Mouse (Mus musculus): ENCODE data around the gene Rhpn2. TPM values are rescaled to one million over a fixed set of nuclear protein-coding genes. Genes with fewer than 3 reads are reported as not detected.
A peak's percentile ranks its signal among the peaks of the same experiment; 100 is the strongest.

The Rhpn2 gene
- total RNA-seq, 4 experiments from 2014 or later, result 6.2 to 7.6 (median 7.3) TPM

- no peak for DNase-seq (ENCODE audit: low spot score in 2 of 2)
These were observed 14.1 kb downstream of the Rhpn2 start for GRCm38 (mm10) chr7:35347918-35348700.

GRCm38 (mm10) chr7:35349022-35349421, 15.1 kb downstream of the Rhpn2 start:
- DNase-seq (ENCODE audit: low spot score in 2 of 2), result no peak

GRCm38 (mm10) chr7:35349886-35350684, 16.1 kb downstream of the Rhpn2 start:
- no peak for DNase-seq (ENCODE audit: low spot score in 2 of 2)

- no peak for DNase-seq (ENCODE audit: low spot score in 2 of 2)
These were observed 17.2 kb downstream of the Rhpn2 start for GRCm38 (mm10) chr7:35351155-35351554.

GRCm38 (mm10) chr7:35353306-35353705, 19.3 kb downstream of the Rhpn2 start:
- DNase-seq (ENCODE audit: low spot score in 2 of 2), result no peak

- DNase-seq (ENCODE audit: low spot score in 2 of 2), result no peak
These were observed 21.4 kb downstream of the Rhpn2 start for GRCm38 (mm10) chr7:35355303-35355872.

- no peak for DNase-seq (ENCODE audit: low spot score in 2 of 2)
These were observed 23.7 kb downstream of the Rhpn2 start for GRCm38 (mm10) chr7:35357621-35358020.

GRCm38 (mm10) chr7:35362253-35362652, 28.3 kb downstream of the Rhpn2 start:
- DNase-seq (ENCODE audit: low spot score in 2 of 2), result no peak

GRCm38 (mm10) chr7:35362868-35363267, 28.9 kb downstream of the Rhpn2 start:
- no peak for DNase-seq (ENCODE audit: low spot score in 2 of 2)

GRCm38 (mm10) chr7:35365161-35365910, 31.4 kb downstream of the Rhpn2 start:
- DNase-seq (ENCODE audit: low spot score in 2 of 2), result no peak

GRCm38 (mm10) chr7:35371096-35371495, 37.1 kb downstream of the Rhpn2 start:
- no peak for DNase-seq (ENCODE audit: low spot score in 2 of 2)

GRCm38 (mm10) chr7:35372483-35373017, 38.6 kb downstream of the Rhpn2 start:
- DNase-seq (ENCODE audit: low spot score in 2 of 2), result no peak

GRCm38 (mm10) chr7:35373146-35373989, 39.4 kb downstream of the Rhpn2 start:
- no peak for DNase-seq (ENCODE audit: low spot score in 2 of 2)

- DNase-seq (ENCODE audit: low spot score in 2 of 2), result no peak
These were observed 40.3 kb downstream of the Rhpn2 start for GRCm38 (mm10) chr7:35374265-35374664.

GRCm38 (mm10) chr7:35376623-35377022, 42.7 kb downstream of the Rhpn2 start:
- peak in 1 of 2 experiments; percentile 29 for DNase-seq (ENCODE audit: low spot score in 2 of 2)

- DNase-seq (ENCODE audit: low spot score in 2 of 2), result no peak
These were observed 45.6 kb downstream of the Rhpn2 start for GRCm38 (mm10) chr7:35379492-35380119.

GRCm38 (mm10) chr7:35380351-35380750, 46.4 kb downstream of the Rhpn2 start:
- no peak for DNase-seq (ENCODE audit: low spot score in 2 of 2)

GRCm38 (mm10) chr7:35381861-35382260, 47.9 kb downstream of the Rhpn2 start:
- DNase-seq (ENCODE audit: low spot score in 2 of 2), result no peak

GRCm38 (mm10) chr7:35382706-35383353, 48.9 kb downstream of the Rhpn2 start:
- DNase-seq (ENCODE audit: low spot score in 2 of 2), result no peak
